ENCODE assay signal across 30 mouse cellular contexts in the genomic region with DNA sequence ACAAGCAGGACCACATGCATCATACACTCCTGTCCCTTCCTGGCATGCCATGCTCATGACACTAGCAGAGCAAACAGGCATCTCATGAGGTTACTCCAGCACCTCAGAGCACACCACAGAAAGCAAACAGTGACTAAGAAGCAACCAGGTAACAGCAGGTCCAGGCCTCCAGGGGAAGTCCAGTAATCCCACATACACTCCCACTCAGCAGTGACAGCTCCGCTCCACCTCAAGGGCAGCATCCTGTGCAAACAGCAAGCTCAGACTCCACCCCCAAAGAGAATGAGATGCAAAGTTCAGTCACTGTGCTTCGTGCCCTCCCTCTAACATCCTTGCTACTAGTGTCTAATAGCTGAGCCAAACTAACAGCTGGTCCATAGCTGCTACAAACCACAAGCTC. TPM values are rescaled to one million over a fixed set of nuclear protein-coding genes. Genes with fewer than 3 reads are reported as not detected.
DNase-seq lines count a peak whose midpoint lies in the region; ATAC-seq and TF ChIP-seq lines count a peak whose summit lies in the region.
"Had no signal": no experiment of that assay in that cellular context is flagged by ENCODE, and none has a peak within 500 bp of the region (broad histone marks: within the 10 kb centered on the region; RNA-seq: fewer than 3 reads in every experiment).

No protein-coding gene starts in this region.

- ATAC-seq in intestine, embryonic 14.5 days (replicated peaks; ENCODE audit: low FRiP score, low TSS enrichment, low read depth): 0 out of 2 replicates have a peak, but pooled peaks have one; percentile 40
- ATAC-seq in intestine, postnatal 0 days: no peak
- peak; percentile 46; the same call in 1 of the 2 replicates for ATAC-seq in lung, embryonic 15.5 days (ENCODE audit: borderline replicate concordance, extremely low read depth, low FRiP score, low TSS enrichment)
- ATAC-seq in intestine, embryonic 15.5 days: peak; percentile 47; the same call in 1 of the 2 replicates
- ATAC-seq: forebrain, embryonic 14.5 days; hindbrain, postnatal 0 days; midbrain, embryonic 16.5 days; Patski had no signal

- no peaks in the 10 kb centered on the region for H3K36me3 ChIP-seq in intestine, embryonic 14.5 days (ENCODE audit: control insufficient read depth, insufficient read depth, low read length)
- H3K36me3 ChIP-seq in intestine, postnatal 0 days (ENCODE audit: control insufficient read depth, insufficient read depth): no peaks in the 10 kb centered on the region
- no peaks in the 10 kb centered on the region for H3K36me3 ChIP-seq in lung, embryonic 15.5 days
- H3K36me3 ChIP-seq in intestine, embryonic 15.5 days: no peaks in the 10 kb centered on the region
- H3K36me3 ChIP-seq: embryonic facial prominence, embryonic 12.5 days; hindbrain, embryonic 12.5 days; limb, embryonic 10.5 days; limb, embryonic 15.5 days; liver, embryonic 13.5 days; midbrain, embryonic 10.5 days; neural tube, embryonic 13.5 days had no signal

- no peak for TF ChIP-seq CTCF in intestine, postnatal 0 days (IDR thresholded peaks at IDR 0.05; ENCODE audit: low read depth)

- no peaks in the 10 kb centered on the region for H3K9me3 ChIP-seq in intestine, embryonic 14.5 days (ENCODE audit: control insufficient read depth, low read length)
- no peaks in the 10 kb centered on the region for H3K9me3 ChIP-seq in intestine, postnatal 0 days (ENCODE audit: control insufficient read depth)
- no peaks in the 10 kb centered on the region for H3K9me3 ChIP-seq in lung, embryonic 15.5 days
- H3K9me3 ChIP-seq in intestine, embryonic 15.5 days: no peaks in the 10 kb centered on the region
- H3K9me3 ChIP-seq: embryonic facial prominence, embryonic 12.5 days; hindbrain, embryonic 12.5 days; limb, embryonic 10.5 days; limb, embryonic 15.5 days; liver, embryonic 13.5 days; midbrain, embryonic 10.5 days; neural tube, embryonic 13.5 days had no signal

- H3K4me1 ChIP-seq in intestine, embryonic 14.5 days (replicated peaks; ENCODE audit: control insufficient read depth, insufficient read depth, low read length): no peaks in the 10 kb centered on the region; the same call in 1 of the 2 replicates
- no peaks in the 10 kb centered on the region for H3K4me1 ChIP-seq in intestine, postnatal 0 days (replicated peaks; ENCODE audit: control insufficient read depth, insufficient read depth, low read length)
- no peaks in the 10 kb centered on the region for H3K4me1 ChIP-seq in lung, embryonic 15.5 days
- peaks cover 4% of the 10 kb centered on the region; the same call in 1 of the 2 replicates for H3K4me1 ChIP-seq in intestine, embryonic 15.5 days (replicated peaks)
- H3K4me1 ChIP-seq: embryonic facial prominence, embryonic 12.5 days; hindbrain, embryonic 12.5 days; limb, embryonic 10.5 days; limb, embryonic 15.5 days; liver, embryonic 13.5 days; midbrain, embryonic 10.5 days; neural tube, embryonic 13.5 days had no signal

- no peak overlapping the region for H3K9ac ChIP-seq in intestine, embryonic 14.5 days (ENCODE audit: low read length)
- no peak overlapping the region for H3K9ac ChIP-seq in intestine, postnatal 0 days (ENCODE audit: low read depth, low read length)
- H3K9ac ChIP-seq in lung, embryonic 15.5 days: no peak overlapping the region
- H3K9ac ChIP-seq in intestine, embryonic 15.5 days: no peak overlapping the region
- H3K9ac ChIP-seq: embryonic facial prominence, embryonic 12.5 days; hindbrain, embryonic 12.5 days; limb, embryonic 15.5 days; liver, embryonic 13.5 days; neural tube, embryonic 13.5 days had no signal

- WGBS in intestine, embryonic 14.5 days: 63% methylated on average over 2 of the region's 2 CpGs
- WGBS in intestine, postnatal 0 days: 12% methylated on average over 2 of the region's 2 CpGs
- WGBS in lung, embryonic 15.5 days: 43% methylated on average over 2 of the region's 2 CpGs
- WGBS in intestine, embryonic 15.5 days: 31% methylated on average over 2 of the region's 2 CpGs

- H3K4me2 ChIP-seq in intestine, embryonic 14.5 days (ENCODE audit: low read length): no peak overlapping the region
- no peak overlapping the region for H3K4me2 ChIP-seq in intestine, postnatal 0 days (replicated peaks; ENCODE audit: low read depth)
- no peak overlapping the region for H3K4me2 ChIP-seq in lung, embryonic 15.5 days
- no peak overlapping the region for H3K4me2 ChIP-seq in intestine, embryonic 15.5 days (replicated peaks)
- H3K4me2 ChIP-seq: embryonic facial prominence, embryonic 12.5 days; hindbrain, embryonic 12.5 days; limb, embryonic 15.5 days; liver, embryonic 13.5 days; neural tube, embryonic 13.5 days had no signal

- H3K27ac ChIP-seq in intestine, embryonic 14.5 days (ENCODE audit: low read depth): no peak overlapping the region
- no peak overlapping the region for H3K27ac ChIP-seq in intestine, postnatal 0 days (ENCODE audit: low read depth, low read length)
- H3K27ac ChIP-seq in lung, embryonic 15.5 days: no peak overlapping the region
- H3K27ac ChIP-seq in intestine, embryonic 15.5 days: no peak overlapping the region
- H3K27ac ChIP-seq: embryonic facial prominence, embryonic 12.5 days; hindbrain, embryonic 12.5 days; hindbrain, postnatal 0 days; limb, embryonic 10.5 days; limb, embryonic 15.5 days; liver, embryonic 13.5 days; macrophage; midbrain, embryonic 10.5 days; neural tube, embryonic 13.5 days had no signal

- no peak overlapping the region for H3K4me3 ChIP-seq in intestine, embryonic 14.5 days (ENCODE audit: low read depth, low read length)
- no peak overlapping the region for H3K4me3 ChIP-seq in intestine, postnatal 0 days (ENCODE audit: low read depth, low read length)
- H3K4me3 ChIP-seq in lung, embryonic 15.5 days: no peak overlapping the region
- H3K4me3 ChIP-seq in intestine, embryonic 15.5 days (replicated peaks): no peak overlapping the region
- H3K4me3 ChIP-seq: embryonic facial prominence, embryonic 12.5 days; hindbrain, embryonic 12.5 days; limb, embryonic 10.5 days; limb, embryonic 15.5 days; liver, embryonic 13.5 days; midbrain, embryonic 10.5 days; neural tube, embryonic 13.5 days had no signal

- DNase-seq in intestine, embryonic 14.5 days (ENCODE audit: low spot score): peak; percentile 46
- DNase-seq in lung, postnatal 36 days: no peak
- DNase-seq in left cerebral cortex, adult 9 months (ENCODE audit: low spot score in 2 of 2): no peak
- no peak for DNase-seq in layer of hippocampus, postnatal 14 days (ENCODE audit: low spot score in 2 of 2)
- DNase-seq: adrenal gland, postnatal 14 days; cerebellum, adult 11 months; cerebellum, adult 9-10 months; cerebellum, postnatal 36 days; embryo, embryonic 11 days; gastrocnemius, postnatal 14 days; kidney, adult 8-10 months; kidney, postnatal 4 days; layer of hippocampus, postnatal 36 days; liver, embryonic 13.5 days; lung, adult 2 months had no signal

- H3K27me3 ChIP-seq in intestine, embryonic 14.5 days (replicated peaks; ENCODE audit: control insufficient read depth, insufficient read depth, low read length): no peaks in the 10 kb centered on the region
- no peaks in the 10 kb centered on the region for H3K27me3 ChIP-seq in intestine, postnatal 0 days (replicated peaks; ENCODE audit: control insufficient read depth, insufficient read depth, low read length)
- H3K27me3 ChIP-seq in lung, embryonic 15.5 days: no peaks in the 10 kb centered on the region
- no peaks in the 10 kb centered on the region for H3K27me3 ChIP-seq in intestine, embryonic 15.5 days (replicated peaks)
- H3K27me3 ChIP-seq: embryonic facial prominence, embryonic 12.5 days; hindbrain, embryonic 12.5 days; limb, embryonic 15.5 days; liver, embryonic 13.5 days; neural tube, embryonic 13.5 days had no signal

RNA-seq across cellular contexts. Expression of gene Wdr27, which starts 56.0 kb away (rescaled TPM):
- polyA plus RNA-seq in intestine, embryonic 14.5 days (2014; fragmentation: Nextera tagmentation; extraction: Ambion mirVana): 6.1 and 9.5 TPM in 2 replicates
- 6.0 and 6.2 TPM in 2 replicates for polyA plus RNA-seq in intestine, postnatal 0 days (2015; fragmentation: Nextera tagmentation; extraction: Ambion mirVana)
- polyA plus RNA-seq in lung, embryonic 15.5 days (2015; fragmentation: Nextera tagmentation; extraction: Ambion mirVana): 8.2 and 8.6 TPM in 2 replicates
- polyA plus RNA-seq in intestine, embryonic 15.5 days (2015; fragmentation: Nextera tagmentation; extraction: Ambion mirVana): 5.6 and 8.0 TPM in 2 replicates
- total RNA-seq in layer of hippocampus, postnatal 14 days (2021): 1 to 10 TPM; 4.1 to 4.9 TPM
- total RNA-seq: granulocyte monocyte progenitor cell, adult 5-6 weeks had no signal

RNA-seq across cellular contexts. Expression of gene 1600012H06Rik, which starts 56.1 kb away (rescaled TPM):
- polyA plus RNA-seq in intestine, embryonic 14.5 days (2014; fragmentation: Nextera tagmentation; extraction: Ambion mirVana): 30.9 and 33.5 TPM in 2 replicates
- 38.1 and 40.8 TPM in 2 replicates for polyA plus RNA-seq in intestine, postnatal 0 days (2015; fragmentation: Nextera tagmentation; extraction: Ambion mirVana)
- 35.6 and 38.2 TPM in 2 replicates for polyA plus RNA-seq in lung, embryonic 15.5 days (2015; fragmentation: Nextera tagmentation; extraction: Ambion mirVana)
- 35.3 and 40.0 TPM in 2 replicates for polyA plus RNA-seq in intestine, embryonic 15.5 days (2015; fragmentation: Nextera tagmentation; extraction: Ambion mirVana)
- 10 to 100 TPM; 18.5 to 18.8 TPM for total RNA-seq in layer of hippocampus, postnatal 14 days (2021)
